Mouse (Mus musculus) kidney, adult 2 months (tissue): ENCODE measurements around the gene Tulp4. TPM values are rescaled to one million over a fixed set of nuclear protein-coding genes. Genes with fewer than 3 reads are reported as not detected.

ENCODE experiments used
- DNase-seq: peaks from one replicate; pipeline ENCODE4 v3.0.0; 2021
- H3K27ac ChIP-seq: fragments of 200-500 bp; 2 replicates; pipeline ENCODE4 v1.5.1; 2012; ENCODE audit warnings: low read depth, low read length, control low read depth, inconsistent platforms; ENCODE audit not compliant: insufficient read depth
- H3K27me3 ChIP-seq: fragments of 200-500 bp; replicated peaks from 2 replicates; pipeline ENCODE4 v1.6.1; 2012; ENCODE audit warnings: mild to moderate bottlenecking, moderate library complexity, low read length, inconsistent platforms; ENCODE audit not compliant: control insufficient read depth, insufficient read depth
- H3K36me3 ChIP-seq: fragments of 200-500 bp; 2 replicates; pipeline ENCODE4 v1.6.1; 2012; ENCODE audit warnings: mild to moderate bottlenecking, moderate library complexity, low read length, inconsistent platforms; ENCODE audit not compliant: control insufficient read depth, insufficient read depth
- H3K4me1 ChIP-seq: fragments of 200-500 bp; 2 replicates; pipeline ENCODE4 v1.6.1; 2011; ENCODE audit warnings: low read length; ENCODE audit not compliant: control insufficient read depth, insufficient read depth
- H3K4me3 ChIP-seq: fragments of 200-500 bp; 2 replicates; pipeline ENCODE4 v1.5.1; 2011; ENCODE audit warnings: mild to moderate bottlenecking, low read depth, low read length, control low read depth; ENCODE audit not compliant: insufficient read depth
- CTCF ChIP-seq: fragments of 200-500 bp; conservative IDR thresholded peaks from 2 replicates; pipeline ENCODE4 v1.5.1; 2011; ENCODE audit warnings: low read depth, mild to moderate bottlenecking, control low read depth, low read length, moderate library complexity, mixed read lengths; ENCODE audit not compliant: insufficient read depth, insufficient read length
- POLR2A ChIP-seq: fragments of 200-500 bp; IDR thresholded peaks from one replicate; pipeline ENCODE4 v1.6.1; 2011; ENCODE audit warnings: low read depth, low read length, control low read depth
- WGBS: fragments of 180-500 bp; shearing (Covaris S2); methylation state at CpG from one replicate; pipeline ENCODE4 v1.1.7; 2018; 5-methylcytosine and 5-hydroxymethylcytosine counted together
- polyA plus RNA-seq: library from polyadenylated mRNA; depleted of rRNA; stranded (reverse); fragments of >200 nt; gene quantifications from 2 replicates; pipeline ENCODE4 v1.2.3, GENCODE M21; 2012; rRNA removed

Gene Tulp4
- 42.5 and 48.0 TPM in 2 replicates for polyA plus RNA-seq

GRCm38 (mm10) chr17:6106361-6107014, at the start of gene Tulp4:
Gene Tulp4, plus strand, starts transcription at chr17:6106437.
- Histone ChIP-seq H3K4me3 (peak within 1 kb of the TSS; percentile 71), H3K36me3 (no peaks in the 10 kb centered on the region; the same call in 1 of the 2 replicates), H3K27ac (peak within 1 kb of the TSS; percentile 93), H3K4me1 (peaks cover 5% of the 10 kb centered on the region; the same call in 1 of the 2 replicates), H3K27me3 (no peaks in the 10 kb centered on the region)
- peak; percentile 89 for DNase-seq
- under 1% methylated on average over 69 of the region's 76 CpGs for WGBS
- TF ChIP-seq POLR2A = peak; percentile 23
- no peak for TF ChIP-seq CTCF

- whole genome bisulfite sequencing = 66% methylated on average over 8 of the region's 8 CpGs
- TF ChIP-seq POLR2A (no peak), CTCF (no peak)
- no peak overlapping the region for H3K27ac ChIP-seq
- H3K4me1 ChIP-seq = no peaks in the 10 kb centered on the region
- no peaks in the 10 kb centered on the region for H3K27me3 ChIP-seq
- peaks cover 1% of the 10 kb centered on the region for H3K36me3 ChIP-seq
- H3K4me3 ChIP-seq = no peak overlapping the region
- no peak for DNase-seq
These were observed 43.4 kb upstream of the Tulp4 start for GRCm38 (mm10) chr17:6062793-6063192.

- peaks cover 1% of the 10 kb centered on the region for H3K36me3 ChIP-seq
- 78% methylated on average over 5 of the region's 5 CpGs for WGBS
- no peak for TF ChIP-seq POLR2A
- TF ChIP-seq CTCF = no peak
- H3K4me1 ChIP-seq = no peaks in the 10 kb centered on the region
- no peak overlapping the region for H3K27ac ChIP-seq
- no peak overlapping the region for H3K4me3 ChIP-seq
- DNase-seq = no peak
- H3K27me3 ChIP-seq = no peaks in the 10 kb centered on the region
These were observed 42.7 kb upstream of the Tulp4 start for GRCm38 (mm10) chr17:6063532-6063931.

GRCm38 (mm10) chr17:6066021-6066420, 40.2 kb upstream of the Tulp4 start:
- H3K4me1 ChIP-seq = no peaks in the 10 kb centered on the region
- H3K36me3 ChIP-seq = peaks cover 1% of the 10 kb centered on the region
- H3K4me3 ChIP-seq = no peak overlapping the region
- no peak for DNase-seq
- H3K27ac ChIP-seq = no peak overlapping the region
- H3K27me3 ChIP-seq = no peaks in the 10 kb centered on the region
- 96% methylated on average over 2 of the region's 2 CpGs for WGBS
- TF ChIP-seq POLR2A = no peak
- TF ChIP-seq CTCF = no peak

GRCm38 (mm10) chr17:6067613-6068012, 38.6 kb upstream of the Tulp4 start:
- DNase-seq = no peak
- Histone ChIP-seq H3K27ac (no peak overlapping the region), H3K4me3 (no peak overlapping the region), H3K4me1 (no peaks in the 10 kb centered on the region), H3K36me3 (peaks cover 1% of the 10 kb centered on the region), H3K27me3 (no peaks in the 10 kb centered on the region)
- no peak for TF ChIP-seq POLR2A
- TF ChIP-seq CTCF = no peak
- WGBS = 96% methylated on average over 7 of the region's 7 CpGs

GRCm38 (mm10) chr17:6069866-6070265, 36.4 kb upstream of the Tulp4 start:
- H3K27ac ChIP-seq = no peak overlapping the region

GRCm38 (mm10) chr17:6073405-6073804, 32.8 kb upstream of the Tulp4 start:
- no peak for TF ChIP-seq POLR2A
- no peak for TF ChIP-seq CTCF

More at GRCm38 (mm10) chr17:6069866-6070265, 36.4 kb upstream of the Tulp4 start:
- Histone ChIP-seq H3K4me3 (no peak overlapping the region), H3K4me1 (no peaks in the 10 kb centered on the region), H3K36me3 (peaks cover 1% of the 10 kb centered on the region), H3K27me3 (no peaks in the 10 kb centered on the region)
- DNase-seq = no peak
- WGBS = 94% methylated on average over 6 of the region's 6 CpGs
- TF ChIP-seq POLR2A (no peak), CTCF (no peak)

More at GRCm38 (mm10) chr17:6073405-6073804, 32.8 kb upstream of the Tulp4 start:
- Histone ChIP-seq H3K27me3 (no peaks in the 10 kb centered on the region), H3K36me3 (no peaks in the 10 kb centered on the region; the same call in 1 of the 2 replicates), H3K4me1 (no peaks in the 10 kb centered on the region), H3K27ac (no peak overlapping the region), H3K4me3 (no peak overlapping the region)
- DNase-seq = no peak
- WGBS = 45% methylated on average over 7 of the region's 7 CpGs
